Mouse (Mus musculus): Measurements from ENCODE around the gene Anks1.
"Not testable (repeated sequence)": the region's sequence is repeated elsewhere in the genome, so short reads cannot be mapped to it uniquely, and the experiment has no call there.

Anks1 gene

GRCm38 (mm10) chr17:27997212-27997611, 88.1 kb downstream of the Anks1 start:
- DNase-seq (ENCODE audit: low spot score in 2 of 2), result no peak

GRCm38 (mm10) chr17:27999683-28000273, 90.7 kb downstream of the Anks1 start:
- DNase-seq (ENCODE audit: low spot score in 2 of 2), result not testable (repeated sequence)

GRCm38 (mm10) chr17:28000389-28000788, 91.3 kb downstream of the Anks1 start:
- DNase-seq (ENCODE audit: low spot score in 2 of 2), result no peak

- DNase-seq (ENCODE audit: low spot score in 2 of 2), result no peak
These were observed 91.7 kb downstream of the Anks1 start for GRCm38 (mm10) chr17:28000851-28001250.

- DNase-seq (ENCODE audit: low spot score in 2 of 2), result no peak
These were observed 96.3 kb downstream of the Anks1 start for GRCm38 (mm10) chr17:28005393-28005792.

- DNase-seq (ENCODE audit: low spot score in 2 of 2), result no peak
These were observed 97.1 kb downstream of the Anks1 start for GRCm38 (mm10) chr17:28006208-28006607.

GRCm38 (mm10) chr17:28006611-28007010, 97.5 kb downstream of the Anks1 start:
- DNase-seq (ENCODE audit: low spot score in 2 of 2), result no peak

GRCm38 (mm10) chr17:28007179-28007811, 98.2 kb downstream of the Anks1 start:
- no peak for DNase-seq (ENCODE audit: low spot score in 2 of 2)

- peak in 1 of 2 experiments; percentile 65 for DNase-seq (ENCODE audit: low spot score in 2 of 2)
These were observed 98.9 kb downstream of the Anks1 start for GRCm38 (mm10) chr17:28007857-28008564.

- DNase-seq (ENCODE audit: low spot score in 2 of 2), result no peak
These were observed 99.5 kb downstream of the Anks1 start for GRCm38 (mm10) chr17:28008565-28008981.

- no peak for DNase-seq (ENCODE audit: low spot score in 2 of 2)
These were observed 100.1 kb downstream of the Anks1 start for GRCm38 (mm10) chr17:28009066-28009715.

GRCm38 (mm10) chr17:28009716-28010114, 100.6 kb downstream of the Anks1 start:
- no peak for DNase-seq (ENCODE audit: low spot score in 2 of 2)

- DNase-seq (ENCODE audit: low spot score in 2 of 2), result no peak
These were observed 101.8 kb downstream of the Anks1 start for GRCm38 (mm10) chr17:28010925-28011324.

GRCm38 (mm10) chr17:28012851-28013250, 103.7 kb downstream of the Anks1 start:
- no peak for DNase-seq (ENCODE audit: low spot score in 2 of 2)

GRCm38 (mm10) chr17:28013259-28013875, 104.3 kb downstream of the Anks1 start:
- DNase-seq (ENCODE audit: low spot score in 2 of 2), result peak; percentile 73

- no peak for DNase-seq (ENCODE audit: low spot score in 2 of 2)
These were observed 105.3 kb downstream of the Anks1 start for GRCm38 (mm10) chr17:28014449-28014848.

GRCm38 (mm10) chr17:28015068-28015730, 106.1 kb downstream of the Anks1 start:
- DNase-seq (ENCODE audit: low spot score in 2 of 2), result no peak

GRCm38 (mm10) chr17:28016056-28016797, 107.1 kb downstream of the Anks1 start:
- no peak for DNase-seq (ENCODE audit: low spot score in 2 of 2)

- DNase-seq (ENCODE audit: low spot score in 2 of 2), result no peak
These were observed 109.2 kb downstream of the Anks1 start for GRCm38 (mm10) chr17:28018344-28018743.

- DNase-seq (ENCODE audit: low spot score in 2 of 2), result no peak
These were observed 109.7 kb downstream of the Anks1 start for GRCm38 (mm10) chr17:28018776-28019175.
